8 mouse cellular contexts compared by ENCODE assay signal in the genomic region with DNA sequence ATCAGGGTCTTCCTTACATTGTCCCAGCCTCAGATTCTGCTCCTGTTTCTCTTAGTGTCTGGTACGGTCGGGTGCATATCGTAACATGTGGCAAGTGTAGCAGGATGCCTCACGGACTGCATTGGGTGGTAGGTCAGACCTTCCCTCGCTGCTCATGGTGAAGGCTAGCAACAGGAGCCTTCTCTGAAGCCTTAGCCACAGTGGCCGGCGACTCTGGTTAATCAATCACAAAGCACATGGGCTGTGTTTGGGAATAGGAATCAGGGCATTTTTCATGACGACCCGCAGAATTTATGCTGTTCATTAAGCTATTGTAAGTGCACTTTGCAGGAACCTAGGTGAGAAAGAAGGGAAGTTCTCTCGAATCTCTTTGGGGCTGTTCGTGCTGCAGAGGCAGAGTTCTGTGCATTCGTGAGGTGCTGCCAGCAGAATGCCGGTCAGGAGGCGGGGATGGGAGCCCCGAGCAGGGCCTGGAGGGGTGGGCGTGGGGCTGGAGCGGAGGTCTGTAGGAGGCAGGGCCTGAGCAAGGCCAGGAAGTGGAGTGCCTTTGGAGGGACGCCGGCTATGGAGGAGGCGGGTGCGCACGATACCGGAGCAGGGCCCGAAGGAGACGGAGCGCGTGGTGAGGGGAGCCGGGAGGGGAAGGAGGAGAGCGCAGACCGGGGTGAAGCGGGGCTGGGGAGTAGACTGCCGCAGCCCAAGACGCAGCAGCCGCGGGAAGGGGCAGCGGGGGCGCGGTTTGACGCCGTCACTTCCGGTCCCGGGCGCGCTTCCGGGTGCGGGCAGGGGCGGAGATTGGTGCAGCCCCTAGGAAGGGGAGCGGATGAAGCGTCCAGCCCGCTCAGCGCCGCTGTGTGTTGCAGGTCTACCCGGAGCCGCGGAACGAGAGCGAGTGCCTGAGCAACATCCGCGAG. TPM values are rescaled to one million over a fixed set of nuclear protein-coding genes. Genes with fewer than 3 reads are reported as not detected.
DNase-seq lines count a peak whose midpoint lies in the region; ATAC-seq and TF ChIP-seq lines count a peak whose summit lies in the region.

No protein-coding gene starts in this region.

- no peaks in the 10 kb centered on the region for H3K4me1 ChIP-seq in ES-Bruce4 (ENCODE audit: control insufficient read depth, insufficient read depth, low read length)
- H3K4me1 ChIP-seq in forebrain, embryonic 12.5 days: peaks cover 20% of the 10 kb centered on the region
- H3K4me1 ChIP-seq in heart, postnatal 0 days (ENCODE audit: control insufficient read depth, insufficient read depth): peaks cover 16% of the 10 kb centered on the region
- peaks cover 26% of the 10 kb centered on the region for H3K4me1 ChIP-seq in liver, embryonic 15.5 days (replicated peaks)
- peaks cover 11% of the 10 kb centered on the region for H3K4me1 ChIP-seq in neural tube, embryonic 11.5 days (ENCODE audit: control insufficient read depth, insufficient read depth, low read length)
- H3K4me1 ChIP-seq in stomach, embryonic 16.5 days (ENCODE audit: control insufficient read depth, insufficient read depth, low read length): peaks cover 9% of the 10 kb centered on the region

- no peak for TF ChIP-seq CTCF in ES-Bruce4 (IDR thresholded peaks at IDR 0.05; ENCODE audit: low read depth, low read length)
- TF ChIP-seq CTCF in heart, postnatal 0 days (IDR thresholded peaks at IDR 0.05; ENCODE audit: low read depth): no peak

- peak; percentile 74 for DNase-seq in c-Kit-positive CD71-positive TER-119-positive erythroid progenitor cells, embryonic 14.5 days (ENCODE audit: low spot score)
- DNase-seq in heart, postnatal 0 days (ENCODE audit: low spot score): peak; percentile 74
- DNase-seq in kidney, postnatal 36 days: peak; percentile 88 to 94
- peak; percentile 93 for DNase-seq in neural tube, embryonic 11.5 days (ENCODE audit: low spot score)

- WGBS in forebrain, embryonic 12.5 days: 2% methylated on average over 58 of the region's 59 CpGs
- WGBS in heart, postnatal 0 days: 3% methylated on average over 47 of the region's 59 CpGs
- WGBS in liver, embryonic 15.5 days (ENCODE audit: insufficient replicate concordance): 2% methylated on average over 59 of the region's 59 CpGs
- WGBS in neural tube, embryonic 11.5 days: 5% methylated on average over 34 of the region's 59 CpGs
- 2% methylated on average over 59 of the region's 59 CpGs for WGBS in stomach, embryonic 16.5 days

- TF ChIP-seq POLR2A in ES-Bruce4 (IDR thresholded peaks at IDR 0.05; ENCODE audit: insufficient read depth, low read length): peak; percentile 91

- ATAC-seq in forebrain, embryonic 12.5 days (ENCODE audit: low FRiP score): peak; percentile 95
- ATAC-seq in heart, postnatal 0 days (ENCODE audit: insufficient read depth, low read depth): peak; percentile 91
- peak; percentile 89 for ATAC-seq in liver, embryonic 15.5 days (ENCODE audit: insufficient read depth)
- ATAC-seq in neural tube, embryonic 11.5 days (ENCODE audit: insufficient read depth, low FRiP score, low TSS enrichment): peak; percentile 90
- peak; percentile 96 for ATAC-seq in stomach, embryonic 16.5 days (ENCODE audit: insufficient read depth, low FRiP score)

- H3K36me3 ChIP-seq in ES-Bruce4 (ENCODE audit: control insufficient read depth, insufficient read depth, low read length, poor library complexity, severe bottlenecking): no peaks in the 10 kb centered on the region
- 0 out of 2 replicates have a peak, but pooled peaks cover 4% of the 10 kb centered on the region for H3K36me3 ChIP-seq in forebrain, embryonic 12.5 days (replicated peaks)
- H3K36me3 ChIP-seq in heart, postnatal 0 days (replicated peaks; ENCODE audit: control insufficient read depth, insufficient read depth, low read length): no peaks in the 10 kb centered on the region
- H3K36me3 ChIP-seq in liver, embryonic 15.5 days (replicated peaks): no peaks in the 10 kb centered on the region
- H3K36me3 ChIP-seq in neural tube, embryonic 11.5 days (ENCODE audit: control insufficient read depth, insufficient read depth, low read length): no peaks in the 10 kb centered on the region
- no peaks in the 10 kb centered on the region for H3K36me3 ChIP-seq in stomach, embryonic 16.5 days (ENCODE audit: control insufficient read depth, insufficient read depth, low read length)

- no peak overlapping the region for H3K27ac ChIP-seq in ES-Bruce4 (ENCODE audit: insufficient read depth, low read length)
- peak overlapping the region; percentile 51 for H3K27ac ChIP-seq in forebrain, embryonic 12.5 days
- H3K27ac ChIP-seq in heart, postnatal 0 days (ENCODE audit: low read depth): peak overlapping the region; percentile 84
- H3K27ac ChIP-seq in liver, embryonic 15.5 days (replicated peaks): peak overlapping the region; percentile 78
- peak overlapping the region; percentile 72 for H3K27ac ChIP-seq in neural tube, embryonic 11.5 days (ENCODE audit: low read depth, low read length)
- peak overlapping the region; percentile 90 for H3K27ac ChIP-seq in stomach, embryonic 16.5 days (ENCODE audit: low read length)

- peak overlapping the region; percentile 87 for H3K4me3 ChIP-seq in ES-Bruce4 (ENCODE audit: low read depth, low read length)
- H3K4me3 ChIP-seq in forebrain, embryonic 12.5 days (replicated peaks): peak overlapping the region; percentile 92
- peak overlapping the region; percentile 98 for H3K4me3 ChIP-seq in heart, postnatal 0 days (ENCODE audit: low read depth, low read length)
- peak overlapping the region; percentile 88 for H3K4me3 ChIP-seq in liver, embryonic 15.5 days (replicated peaks)
- H3K4me3 ChIP-seq in neural tube, embryonic 11.5 days (ENCODE audit: low read depth, low read length): peak overlapping the region; percentile 97
- peak overlapping the region; percentile 78 for H3K4me3 ChIP-seq in stomach, embryonic 16.5 days (replicated peaks; ENCODE audit: low read length)

- 0 out of 2 replicates have a peak, but pooled peaks have one; percentile 1 for TF ChIP-seq EP300 in ES-Bruce4 (IDR thresholded peaks at IDR 0.05; ENCODE audit: insufficient read depth, low read depth, low read length)
- TF ChIP-seq EP300 in heart, postnatal 0 days (IDR thresholded peaks at IDR 0.05; ENCODE audit: low read depth): no peak

- H3K4me2 ChIP-seq in forebrain, embryonic 12.5 days: peak overlapping the region; percentile 95
- H3K4me2 ChIP-seq in heart, postnatal 0 days (ENCODE audit: low read depth, low read length): peak overlapping the region; percentile 97
- H3K4me2 ChIP-seq in liver, embryonic 15.5 days: peak overlapping the region; percentile 86
- peak overlapping the region; percentile 91 for H3K4me2 ChIP-seq in neural tube, embryonic 11.5 days (ENCODE audit: low read depth)
- peak overlapping the region; percentile 91 for H3K4me2 ChIP-seq in stomach, embryonic 16.5 days (ENCODE audit: low read depth, low read length)

- H3K9ac ChIP-seq in ES-Bruce4 (ENCODE audit: low read depth, poor library complexity, severe bottlenecking): peak overlapping the region; percentile 88
- H3K9ac ChIP-seq in forebrain, embryonic 12.5 days: peak overlapping the region; percentile 90
- H3K9ac ChIP-seq in heart, postnatal 0 days (replicated peaks; ENCODE audit: low read depth, low read length): peak overlapping the region; percentile 90
- peak overlapping the region; percentile 86 for H3K9ac ChIP-seq in liver, embryonic 15.5 days
- H3K9ac ChIP-seq in neural tube, embryonic 11.5 days (ENCODE audit: low read length): peak overlapping the region; percentile 84
- H3K9ac ChIP-seq in stomach, embryonic 16.5 days (ENCODE audit: low read length): peak overlapping the region; percentile 91

- H3K9me3 ChIP-seq in ES-Bruce4 (replicated peaks; ENCODE audit: control insufficient read depth, insufficient read depth, low read length, poor library complexity, severe bottlenecking): no peaks in the 10 kb centered on the region
- no peaks in the 10 kb centered on the region for H3K9me3 ChIP-seq in forebrain, embryonic 12.5 days
- no peaks in the 10 kb centered on the region for H3K9me3 ChIP-seq in heart, postnatal 0 days (replicated peaks; ENCODE audit: control insufficient read depth, low read length)
- H3K9me3 ChIP-seq in liver, embryonic 15.5 days (replicated peaks): no peaks in the 10 kb centered on the region
- no peaks in the 10 kb centered on the region for H3K9me3 ChIP-seq in neural tube, embryonic 11.5 days (ENCODE audit: control insufficient read depth, low read length)
- no peaks in the 10 kb centered on the region for H3K9me3 ChIP-seq in stomach, embryonic 16.5 days (replicated peaks; ENCODE audit: control insufficient read depth, low read length)

- no peaks in the 10 kb centered on the region for H3K27me3 ChIP-seq in ES-Bruce4 (ENCODE audit: control insufficient read depth, insufficient read depth, low read length, poor library complexity, severe bottlenecking)
- H3K27me3 ChIP-seq in forebrain, embryonic 12.5 days: no peaks in the 10 kb centered on the region
- no peaks in the 10 kb centered on the region for H3K27me3 ChIP-seq in heart, postnatal 0 days (ENCODE audit: control insufficient read depth, insufficient read depth, low read length)
- H3K27me3 ChIP-seq in liver, embryonic 15.5 days: no peaks in the 10 kb centered on the region
- no peaks in the 10 kb centered on the region for H3K27me3 ChIP-seq in neural tube, embryonic 11.5 days (ENCODE audit: control insufficient read depth, insufficient read depth, low read length)
- no peaks in the 10 kb centered on the region for H3K27me3 ChIP-seq in stomach, embryonic 16.5 days (ENCODE audit: control insufficient read depth, insufficient read depth, low read length)

RNA-seq across cellular contexts. Expression of a gene that starts 30.3 kb away (rescaled TPM):
- 38.5 and 38.7 TPM in 2 replicates for polyA plus RNA-seq in ES-Bruce4 (2011; ENCODE audit: insufficient read depth, insufficient read length, low read depth, missing spikeins)
- 78.8 and 82.1 TPM in 2 replicates for polyA plus RNA-seq in forebrain, embryonic 12.5 days (2016; fragmentation: Nextera tagmentation; extraction: Ambion mirVana)
- total RNA-seq in heart, postnatal 0 days (2014; rRNA removed; ENCODE audit: low replicate concordance): 77.1 TPM in 2 replicates
- polyA plus RNA-seq in heart, postnatal 0 days (2015; fragmentation: Nextera tagmentation; extraction: Ambion mirVana): 43.7 and 49.2 TPM in 2 replicates
- polyA plus RNA-seq in liver, embryonic 15.5 days (2015; fragmentation: Nextera tagmentation; extraction: Ambion mirVana): 9.5 and 11.0 TPM in 2 replicates
- 66.5 and 71.1 TPM in 2 replicates for polyA plus RNA-seq in neural tube, embryonic 11.5 days (2014; fragmentation: Nextera tagmentation; extraction: Ambion mirVana)
- 32.7 and 33.4 TPM in 2 replicates for polyA plus RNA-seq in stomach, embryonic 16.5 days (2015; fragmentation: Nextera tagmentation; extraction: Ambion mirVana)

RNA-seq across cellular contexts. Expression of a gene that starts 57.0 kb away (rescaled TPM):
- polyA plus RNA-seq in ES-Bruce4 (2011; ENCODE audit: insufficient read depth, insufficient read length, low read depth, missing spikeins): not detected in 2 replicates
- not detected in 2 replicates for polyA plus RNA-seq in forebrain, embryonic 12.5 days (2016; fragmentation: Nextera tagmentation; extraction: Ambion mirVana)
- not detected in 2 replicates for total RNA-seq in heart, postnatal 0 days (2014; rRNA removed; ENCODE audit: low replicate concordance)
- polyA plus RNA-seq in heart, postnatal 0 days (2015; fragmentation: Nextera tagmentation; extraction: Ambion mirVana): not detected in 2 replicates
- polyA plus RNA-seq in liver, embryonic 15.5 days (2015; fragmentation: Nextera tagmentation; extraction: Ambion mirVana): not detected in 2 replicates
- polyA plus RNA-seq in neural tube, embryonic 11.5 days (2014; fragmentation: Nextera tagmentation; extraction: Ambion mirVana): not detected in 2 replicates
- polyA plus RNA-seq in stomach, embryonic 16.5 days (2015; fragmentation: Nextera tagmentation; extraction: Ambion mirVana): not detected in 2 replicates
